Mouse (Mus musculus) natural killer cell, adult 2 months (primary cell): Measurements from ENCODE around the gene Etfa.

Experiments
- DNase-seq, 2 experiments: peaks; one replicate each; pipeline ENCODE4 v3.0.0; 2022; ENCODE audit warnings: low spot score in 2 of 2

Gene Etfa

DNA sequence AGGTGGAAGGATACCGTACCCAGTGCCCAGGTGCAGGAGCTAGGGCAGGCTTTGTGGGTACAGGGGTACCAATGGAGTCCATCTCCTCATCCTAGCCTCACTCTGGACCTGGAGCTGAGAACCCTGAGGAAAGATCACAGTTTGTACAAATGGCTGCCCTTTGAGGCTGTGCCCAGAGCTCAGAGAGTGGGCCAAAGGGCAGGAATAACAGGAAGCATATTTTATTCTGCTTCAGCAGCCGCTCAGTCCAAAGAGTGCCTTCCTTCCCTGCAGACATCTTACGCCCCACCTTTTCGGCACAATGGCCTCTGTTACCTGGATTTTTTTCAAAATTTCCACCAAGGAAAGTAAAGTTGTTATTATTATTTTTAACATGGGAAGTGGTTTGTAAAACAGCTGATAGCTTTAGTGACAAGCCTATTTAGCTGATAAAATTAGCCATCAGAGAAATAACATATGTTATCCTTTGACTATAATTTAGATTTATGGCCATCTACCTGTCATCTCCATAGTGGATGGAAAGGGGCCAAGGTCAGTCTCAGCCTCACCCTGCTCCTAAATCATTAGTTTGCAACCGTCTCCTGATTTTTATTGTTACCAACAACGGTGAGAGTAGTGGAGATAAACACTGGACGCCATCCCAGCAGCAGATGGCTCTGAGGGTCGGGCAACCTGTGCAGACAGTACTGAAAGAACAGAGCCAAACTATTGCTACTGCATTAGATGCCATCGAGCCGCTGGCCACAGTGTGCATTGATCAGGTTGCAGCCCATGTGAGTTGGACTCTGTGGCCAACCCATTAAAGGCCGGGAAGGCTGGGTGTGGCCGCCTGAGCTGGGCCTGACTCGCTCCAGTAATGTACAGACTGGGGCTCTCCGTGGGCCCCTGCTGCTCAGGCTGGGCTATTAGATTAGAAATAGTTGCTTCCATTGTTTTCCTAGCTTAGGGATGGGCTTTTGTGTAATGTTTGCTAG is 88.3 kb downstream of the Etfa start:
- DNase-seq: no peak

DNA sequence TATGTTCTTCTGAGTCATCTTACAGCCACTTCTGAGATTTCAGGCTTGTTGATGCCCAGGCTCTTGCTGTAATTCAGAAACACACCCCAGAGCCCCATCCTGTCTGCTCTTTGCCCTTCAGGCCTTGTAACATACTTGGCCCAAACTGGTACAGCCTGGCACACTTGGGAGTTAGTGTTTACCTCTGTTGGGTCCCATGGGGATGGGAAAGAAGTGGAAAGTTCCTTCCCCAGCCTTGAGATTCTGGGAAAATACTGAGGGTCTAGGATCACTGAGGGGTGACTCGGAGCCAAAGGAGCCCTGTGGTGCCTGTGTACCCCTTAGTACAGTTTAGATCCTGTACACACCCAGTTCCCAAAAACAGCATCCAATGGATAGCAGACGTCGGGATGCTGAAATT is 90.3 kb downstream of the Etfa start:
- no peak for DNase-seq

DNA sequence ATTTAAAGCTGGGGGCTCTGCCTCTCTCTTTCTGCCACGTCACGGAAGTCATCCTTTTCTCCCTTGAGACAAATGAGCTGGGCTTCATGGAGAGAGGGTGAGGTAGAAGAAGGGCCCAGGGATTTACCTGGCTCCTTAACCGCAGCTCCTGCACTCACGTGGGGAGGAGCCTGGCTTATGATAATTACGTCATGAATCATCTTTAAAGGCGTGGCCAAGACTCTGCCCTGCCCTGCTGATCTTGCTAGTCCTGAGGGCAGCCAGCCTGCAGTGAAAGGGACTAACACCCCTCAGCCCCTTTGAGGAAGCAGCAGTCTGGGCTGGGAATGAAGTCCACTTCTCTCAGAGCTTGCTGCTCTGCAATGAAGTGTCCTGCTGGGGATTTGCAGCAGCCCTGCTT is 100.9 kb downstream of the Etfa start:
- DNase-seq: no peak

DNA sequence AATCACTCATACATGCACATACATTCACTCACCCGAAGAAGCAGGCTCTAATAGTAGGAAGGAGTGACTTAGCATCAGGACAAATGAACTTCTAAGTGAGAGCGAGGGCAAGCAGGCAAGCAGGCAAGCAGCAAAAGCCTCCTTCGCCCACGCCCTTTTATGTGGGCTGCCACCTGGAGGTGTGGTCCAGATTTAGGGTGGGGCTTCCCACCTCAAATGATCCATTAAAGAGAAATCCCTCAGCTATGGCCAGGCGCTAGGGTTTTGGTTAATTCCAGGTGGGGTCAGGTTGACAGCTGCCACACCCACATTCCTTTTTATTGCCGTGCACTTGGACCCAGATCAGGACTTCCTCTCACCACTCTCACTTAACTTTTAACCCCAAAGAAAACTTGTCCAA is 101.6 kb downstream of the Etfa start:
- DNase-seq: no peak

DNA sequence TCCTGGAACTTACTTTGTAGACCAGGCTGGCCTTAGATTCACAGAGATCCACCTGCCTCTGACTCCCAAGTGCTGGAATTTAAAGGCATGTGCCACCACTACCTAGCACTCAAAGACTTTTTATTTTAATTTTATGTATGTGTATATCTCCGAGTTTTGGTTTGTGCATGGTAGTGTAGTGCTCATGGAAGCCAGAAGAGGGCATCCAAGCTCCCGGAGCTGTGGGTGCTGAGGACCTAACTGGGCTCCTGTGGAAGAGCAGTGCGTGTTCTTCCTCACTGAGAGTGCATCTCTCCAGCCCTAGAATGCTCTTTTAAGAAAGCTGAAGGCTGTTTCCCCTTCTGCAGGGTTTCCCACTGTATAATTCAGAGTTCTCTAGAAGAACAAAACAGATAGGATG is 102.2 kb downstream of the Etfa start:
- DNase-seq: no peak

DNA sequence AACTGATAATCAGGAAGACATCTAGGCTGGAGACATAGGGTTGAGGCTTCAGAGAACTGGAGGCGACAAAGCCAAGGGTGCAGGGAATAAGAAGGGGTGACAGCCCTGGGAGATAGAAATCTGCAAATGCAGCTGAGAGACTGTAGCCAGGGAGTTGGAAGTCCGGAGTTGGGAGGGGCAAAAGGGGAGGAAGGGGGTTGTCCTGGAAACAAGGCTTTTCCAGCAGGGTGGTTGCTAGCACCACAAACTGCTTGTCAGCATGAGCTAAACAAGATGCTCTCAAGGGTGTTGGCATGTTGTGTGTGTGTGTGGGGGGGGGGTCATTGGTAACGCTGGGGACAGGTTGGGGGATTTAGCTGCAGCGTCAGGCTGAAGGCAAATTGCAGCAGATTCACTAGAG is 103.2 kb downstream of the Etfa start:
- no peak for DNase-seq

DNA sequence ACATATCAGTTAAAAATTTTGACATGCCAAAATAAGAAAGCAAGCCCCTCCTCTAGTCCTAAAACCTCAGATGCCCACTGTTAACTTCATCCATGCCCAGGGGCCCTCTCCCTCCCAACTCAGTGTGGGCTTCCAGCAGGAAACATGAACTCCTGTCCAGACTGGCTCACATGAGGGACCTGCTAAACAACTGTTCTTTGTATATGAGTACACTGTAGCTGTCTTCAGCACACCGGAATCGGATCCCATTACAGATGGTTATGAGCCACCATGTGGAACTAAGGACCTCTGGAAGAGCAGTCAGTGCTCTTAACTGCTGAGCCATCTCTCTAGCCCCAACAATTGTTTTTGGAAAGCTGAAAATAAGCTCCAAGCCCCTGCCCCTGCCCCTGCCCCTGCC is 105.3 kb downstream of the Etfa start:
- no peak for DNase-seq

DNA sequence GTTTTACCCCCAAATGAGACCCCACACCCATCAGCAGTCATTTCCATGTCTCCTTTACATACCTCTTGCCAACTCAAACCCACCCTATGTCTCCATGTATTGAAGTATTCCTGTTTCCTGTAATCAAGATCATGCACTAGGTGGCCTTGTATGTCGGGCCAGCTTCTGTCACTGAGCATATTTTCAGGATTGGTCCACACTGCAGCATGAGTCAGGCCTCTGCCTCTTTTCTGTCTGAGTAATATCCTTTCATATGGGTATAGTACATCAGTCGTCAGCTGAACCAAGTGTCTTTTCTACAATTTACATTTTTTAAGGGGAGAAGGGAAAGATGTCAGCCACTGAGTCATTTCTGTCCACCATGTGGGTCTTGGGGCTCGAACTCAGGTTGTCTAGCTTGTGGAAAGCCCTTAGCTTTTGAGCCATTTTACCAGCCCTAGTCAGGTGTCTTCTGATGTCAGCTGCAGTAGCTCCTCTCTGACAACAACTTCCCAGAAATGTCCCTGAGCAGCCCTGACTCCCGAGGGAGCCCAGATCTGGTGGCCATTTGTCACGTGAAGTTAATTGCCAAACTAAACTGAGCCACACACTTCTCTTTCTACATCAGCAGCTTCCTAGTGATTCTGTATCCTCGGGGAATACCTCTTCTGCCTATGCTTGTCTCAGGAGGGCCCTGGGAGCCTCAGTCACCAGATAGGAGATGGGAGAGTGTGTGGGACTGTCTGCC is 106.9 kb downstream of the Etfa start:
- DNase-seq: no peak
